Comparison of ENCODE assay signal across 18 mouse cellular contexts in the genomic region with DNA sequence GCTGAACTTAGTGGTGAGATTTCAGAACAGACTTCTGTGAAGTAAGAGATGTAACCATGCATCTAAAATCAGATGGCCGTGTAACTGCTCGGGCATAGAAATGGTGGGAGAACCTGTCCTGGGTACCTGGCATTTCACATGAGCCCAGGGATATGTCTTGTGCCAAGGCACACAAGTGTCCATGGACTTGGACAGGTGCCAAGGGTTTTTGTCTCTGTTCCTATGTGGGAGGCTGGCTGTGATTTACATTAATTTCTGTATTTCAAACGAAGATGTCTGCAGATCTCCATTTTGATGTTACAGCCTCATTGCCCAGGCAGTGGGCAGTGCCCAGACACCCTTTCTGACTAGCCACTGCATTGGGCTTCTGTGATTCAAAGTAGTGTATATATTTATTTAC.
"Had no signal": no experiment of that assay in that cellular context is flagged by ENCODE, and none has a peak within 500 bp of the region (broad histone marks: within the 10 kb centered on the region; RNA-seq: fewer than 3 reads in every experiment).

No protein-coding gene starts in this region.

- H3K27me3 ChIP-seq: limb, embryonic 12.5 days; limb, embryonic 15.5 days; lung, embryonic 15.5 days; midbrain, embryonic 12.5 days; stomach, embryonic 15.5 days had no signal

- H3K9me3 ChIP-seq: limb, embryonic 12.5 days; limb, embryonic 15.5 days; lung, embryonic 15.5 days; midbrain, embryonic 12.5 days; stomach, embryonic 15.5 days had no signal

- H3K4me1 ChIP-seq: limb, embryonic 12.5 days; limb, embryonic 15.5 days; lung, embryonic 15.5 days; midbrain, embryonic 12.5 days; stomach, embryonic 15.5 days had no signal

- ATAC-seq: intestine, postnatal 0 days; liver, postnatal 0 days; midbrain, embryonic 16.5 days had no signal

- H3K4me3 ChIP-seq: layer of hippocampus, adult 2 months; limb, embryonic 12.5 days; limb, embryonic 15.5 days; lung, embryonic 15.5 days; midbrain, embryonic 12.5 days; stomach, embryonic 15.5 days had no signal

- DNase-seq: kidney, adult 2 months; layer of hippocampus, adult 9-11 months; liver, postnatal 0 days; lung, postnatal 10 days; right cerebral cortex, postnatal 14 days; right cerebral cortex, postnatal 4 days; thymus, postnatal 25 days had no signal

- H3K27ac ChIP-seq: kidney, postnatal 0 days; layer of hippocampus, adult 2 months; limb, embryonic 12.5 days; limb, embryonic 15.5 days; liver, embryonic 14.5 days; lung, embryonic 15.5 days; midbrain, embryonic 12.5 days; stomach, embryonic 15.5 days had no signal

- H3K9ac ChIP-seq: limb, embryonic 12.5 days; limb, embryonic 15.5 days; liver, embryonic 14.5 days; liver, postnatal 0 days; lung, embryonic 15.5 days; midbrain, embryonic 12.5 days; stomach, embryonic 15.5 days had no signal

- H3K4me2 ChIP-seq: limb, embryonic 12.5 days; limb, embryonic 15.5 days; liver, embryonic 11.5 days; lung, embryonic 15.5 days; midbrain, embryonic 12.5 days; stomach, embryonic 15.5 days had no signal
